Mouse (Mus musculus) ES-Bruce4 (cell line): ENCODE measurements around the gene Ino80.

Experiments used
- CTCF ChIP-seq: IDR thresholded peaks from one replicate; pipeline ENCODE4 v1.8.1; 2011; ENCODE audit warnings: low read depth, low read length
- EP300 ChIP-seq: IDR thresholded peaks from 2 replicates; pipeline ENCODE4 v1.6.1; 2011; ENCODE audit warnings: low read depth, low read length; ENCODE audit not compliant: insufficient read depth

GRCm38 (mm10) chr2:119336002-119336401 lies 141.5 kb downstream of the Ino80 start:
- TF ChIP-seq CTCF (no peak), EP300 (no peak)
